Mouse (Mus musculus) cortical plate, adult 2 months (tissue): Measurements from ENCODE around the gene A430078G23Rik.

Experiments used
- CTCF ChIP-seq: fragments of 200-500 bp; IDR thresholded peaks from 2 replicates; pipeline ENCODE4 v1.5.1; 2011; ENCODE audit warnings: mild to moderate bottlenecking, control low read depth, low read length; ENCODE audit not compliant: insufficient read depth; ENCODE audit errors: extremely low read depth
- POLR2A ChIP-seq: fragments of 200-500 bp; IDR thresholded peaks from 2 replicates; pipeline ENCODE4 v1.6.1; 2011; ENCODE audit warnings: mild to moderate bottlenecking, low read length, control low read depth; ENCODE audit not compliant: insufficient read depth; ENCODE audit errors: extremely low read depth

- TF ChIP-seq POLR2A (no peak), CTCF (no peak)
These were observed 61.5 kb downstream of the A430078G23Rik start for GRCm38 (mm10) chr8:3414639-3415190.
